In the genomic region with DNA sequence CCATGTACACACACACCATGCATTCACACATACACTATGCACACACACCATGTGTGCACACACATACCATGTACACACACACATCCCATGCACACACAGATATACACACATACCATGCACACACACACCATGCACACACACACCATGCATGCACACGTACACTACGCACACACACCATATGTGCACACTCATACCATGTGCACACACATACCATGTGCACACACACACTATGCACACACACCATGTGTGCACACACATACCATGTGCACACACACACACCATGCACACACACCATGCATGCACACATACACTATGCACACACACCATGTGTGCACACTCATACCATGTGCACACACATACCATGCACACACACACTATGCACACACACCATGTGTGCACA, we compare ENCODE assay signal across 11 mouse cellular contexts.
"Had no signal": no experiment of that assay in that cellular context is flagged by ENCODE, and none has a peak within 500 bp of the region (broad histone marks: within the 10 kb centered on the region; RNA-seq: fewer than 3 reads in every experiment).

No protein-coding gene starts in this region.

- H3K27me3 ChIP-seq: liver, embryonic 12.5 days had no signal

- H3K9me3 ChIP-seq: liver, embryonic 12.5 days had no signal

- DNase-seq: kidney, adult 8-10 months; kidney, postnatal 36 days; left cerebral cortex, postnatal 4 days; lung, embryonic 14.5 days; lung, postnatal 10 days; lung, postnatal 4 days; right cerebral cortex, postnatal 14 days; thymus, adult 18-20 months; thymus, postnatal 14 days had no signal

- H3K4me1 ChIP-seq: liver, embryonic 12.5 days had no signal

- H3K9ac ChIP-seq: liver, embryonic 12.5 days; lung, embryonic 14.5 days had no signal

- H3K4me2 ChIP-seq: liver, embryonic 12.5 days; lung, embryonic 14.5 days had no signal

- H3K36me3 ChIP-seq: liver, embryonic 12.5 days had no signal

- H3K4me3 ChIP-seq: liver, embryonic 12.5 days had no signal

- ATAC-seq: intestine, embryonic 16.5 days; liver, embryonic 12.5 days had no signal

- H3K27ac ChIP-seq: liver, embryonic 12.5 days had no signal
